Mouse (Mus musculus) liver, embryonic 14.5 days (tissue): ENCODE data around the gene Optc. TPM values are rescaled to one million over a fixed set of nuclear protein-coding genes. Genes with fewer than 3 reads are reported as not detected.
A peak's percentile ranks its signal among the peaks of the same experiment; 100 is the strongest.

Experiments used
- ATAC-seq: fragments of 200-750 bp; cut with Nextera tagmentation; 2 replicates; pipeline ENCODE4 v1.8.0; 2017; ENCODE audit warnings: moderate number of reproducible peaks, mild to moderate bottlenecking, moderate library complexity; ENCODE audit not compliant: insufficient read depth
- DNase-seq, 3 experiments: peaks; one replicate each; pipeline ENCODE4 v3.0.0-alpha.2; 2012 to 2013; ENCODE audit warnings: low read depth in 3 of 3, low spot score in 3 of 3
- H3K27ac ChIP-seq: fragments of 300-500 bp; sonication (generic); 2 replicates; pipeline ENCODE4 v1.5.1; 2014; ENCODE audit warnings: moderate library complexity, mild to moderate bottlenecking, control low read depth, inconsistent platforms
- H3K27me3 ChIP-seq: fragments of 300-500 bp; sonication (generic); 2 replicates; pipeline ENCODE4 v1.6.1; 2014; ENCODE audit warnings: mild to moderate bottlenecking, low read length, moderate library complexity; ENCODE audit not compliant: control insufficient read depth, insufficient read depth
- H3K36me3 ChIP-seq: fragments of 300-500 bp; sonication (generic); replicated peaks from 2 replicates; pipeline ENCODE4 v1.6.1; 2014; ENCODE audit warnings: low read depth; ENCODE audit not compliant: control insufficient read depth, insufficient read depth
- H3K4me1 ChIP-seq, 2 experiments: fragments of 200-500 bp in 1 of 2; fragments of 300-500 bp in 1 of 2; sonication (generic) in 1 of 2; replicated peaks; 2 replicates each; pipeline ENCODE4 v1.6.1; 2012 to 2014; ENCODE audit warnings: antibody characterized with exemption in 1 of 2, inconsistent platforms in 1 of 2, low read length in 1 of 2; ENCODE audit not compliant: control insufficient read depth in 2 of 2, insufficient read depth in 2 of 2
- H3K4me2 ChIP-seq: fragments of 300-500 bp; sonication (generic); 2 replicates; pipeline ENCODE4 v1.6.1; 2014; ENCODE audit warnings: low read depth, mild to moderate bottlenecking, control low read depth, moderate library complexity
- H3K4me3 ChIP-seq, 2 experiments: fragments of 200-500 bp in 1 of 2; fragments of 300-500 bp in 1 of 2; sonication (generic) in 1 of 2; 2 replicates each; pipeline ENCODE4 v1.5.1; 2012 to 2014; ENCODE audit warnings: low read depth in 2 of 2, low read length in 2 of 2, mild to moderate bottlenecking in 2 of 2, control low read depth in 1 of 2, inconsistent platforms in 1 of 2, moderate library complexity in 1 of 2; ENCODE audit not compliant: insufficient read depth in 1 of 2
- H3K9ac ChIP-seq: fragments of 300-500 bp; sonication (generic); replicated peaks from 2 replicates; pipeline ENCODE4 v1.6.1; 2014; ENCODE audit warnings: mild to moderate bottlenecking, control low read depth, moderate library complexity
- H3K9me3 ChIP-seq: fragments of 300-500 bp; sonication (generic); 2 replicates; pipeline ENCODE4 v1.6.1; 2016; ENCODE audit warnings: low read length, mixed read lengths; ENCODE audit not compliant: control insufficient read depth
- CTCF ChIP-seq: IDR thresholded peaks from 2 replicates; pipeline ENCODE4 v1.5.1; 2016; ENCODE audit warnings: antibody characterized with exemption, low read depth, control low read depth
- EP300 ChIP-seq: IDR thresholded peaks from 2 replicates; pipeline ENCODE4 v1.6.1; 2016; ENCODE audit warnings: antibody characterized with exemption, low read depth
- WGBS: fragments of 180-500 bp; shearing (Covaris S2); extraction: QIAGEN DNeasy Blood & Tissue Kit; methylation state at CpG from one replicate; pipeline ENCODE4 v1.1.7; 2014; ENCODE audit not compliant: insufficient replicate concordance; 5-methylcytosine and 5-hydroxymethylcytosine counted together
- polyA plus RNA-seq, 2 experiments: library from polyadenylated mRNA; depleted of rRNA in 1 of 2; stranded (reverse) in 1 of 2; unstranded in 1 of 2; fragments of >200 nt; fragmentation: Nextera tagmentation in 1 of 2; extraction: Ambion mirVana in 1 of 2; gene quantifications; 2 replicates each; pipeline versions ENCODE4 v1.2.1 to v1.2.3; 2012 to 2014

Optc gene
- polyA plus RNA-seq, 2 experiments, result 0.11 TPM; not detected in 1

GRCm38 (mm10) chr1:133884090-133884489 is 23.7 kb downstream of the Optc start:
- no peak overlapping the region for H3K4me2 ChIP-seq
- WGBS, result 75% methylated on average over 6 of the region's 6 CpGs
- no peaks in the 10 kb centered on the region for H3K27me3 ChIP-seq
- no peak overlapping the region for H3K9ac ChIP-seq
- TF ChIP-seq CTCF (no peak), EP300 (no peak)
- DNase-seq, result no peak
- H3K4me1 ChIP-seq, result peaks cover 30 to 47% of the 10 kb centered on the region in 2 experiments
- no peaks in the 10 kb centered on the region for H3K36me3 ChIP-seq
- H3K27ac ChIP-seq, result no peak overlapping the region
- no peak overlapping the region for H3K4me3 ChIP-seq
- H3K9me3 ChIP-seq, result no peaks in the 10 kb centered on the region
- ATAC-seq, result no peak

- Histone ChIP-seq H3K9ac (no peak overlapping the region), H3K4me3 (no peak overlapping the region), H3K27ac (no peak overlapping the region), H3K4me2 (no peak overlapping the region), H3K36me3 (no peaks in the 10 kb centered on the region), H3K4me1 (peaks cover 25 to 32% of the 10 kb centered on the region in 2 experiments), H3K27me3 (no peaks in the 10 kb centered on the region), H3K9me3 (no peaks in the 10 kb centered on the region)
- TF ChIP-seq EP300 (no peak), CTCF (no peak)
- WGBS, result 66% methylated on average over 11 of the region's 11 CpGs
- ATAC-seq (peak; percentile 34; the same call in 1 of the 2 replicates), DNase-seq (no peak)
Measured at GRCm38 (mm10) chr1:133882283-133883217, 25.2 kb downstream of the Optc start.

- WGBS, result 65% methylated on average over 6 of the region's 6 CpGs
- H3K9me3 ChIP-seq, result no peaks in the 10 kb centered on the region
- no peak for ATAC-seq
- H3K36me3 ChIP-seq, result no peaks in the 10 kb centered on the region
- peaks cover 18 to 24% of the 10 kb centered on the region in 2 experiments for H3K4me1 ChIP-seq
- H3K4me3 ChIP-seq, result no peak overlapping the region
- DNase-seq, result no peak
- no peak overlapping the region for H3K9ac ChIP-seq
- no peak overlapping the region for H3K4me2 ChIP-seq
- H3K27ac ChIP-seq, result no peak overlapping the region
- H3K27me3 ChIP-seq, result no peaks in the 10 kb centered on the region
- TF ChIP-seq CTCF, result no peak
- no peak for TF ChIP-seq EP300
Measured at GRCm38 (mm10) chr1:133881813-133882212, 26.0 kb downstream of the Optc start.

GRCm38 (mm10) chr1:133878825-133879423 is 28.9 kb downstream of the Optc start:
- Histone ChIP-seq H3K36me3 (no peaks in the 10 kb centered on the region), H3K4me1 (peaks cover 6 to 10% of the 10 kb centered on the region in 2 experiments; a peak in 3 of 4 replicates), H3K9me3 (no peaks in the 10 kb centered on the region), H3K27ac (no peak overlapping the region), H3K27me3 (no peaks in the 10 kb centered on the region), H3K9ac (no peak overlapping the region), H3K4me3 (no peak overlapping the region), H3K4me2 (no peak overlapping the region)
- no peak for DNase-seq
- 57% methylated on average over 12 of the region's 12 CpGs for WGBS
- TF ChIP-seq EP300 (no peak), CTCF (no peak)
- no peak for ATAC-seq

GRCm38 (mm10) chr1:133876936-133877335 is 30.9 kb downstream of the Optc start:
- TF ChIP-seq CTCF (no peak), EP300 (no peak)
- H3K4me2 ChIP-seq, result no peak overlapping the region
- H3K27me3 ChIP-seq, result no peaks in the 10 kb centered on the region
- no peak overlapping the region for H3K9ac ChIP-seq
- no peak overlapping the region for H3K4me3 ChIP-seq
- 78% methylated on average over 7 of the region's 7 CpGs for WGBS
- H3K9me3 ChIP-seq, result no peaks in the 10 kb centered on the region
- no peaks in the 10 kb centered on the region for H3K36me3 ChIP-seq
- H3K4me1 ChIP-seq, result no peaks in the 10 kb centered on the region
- ATAC-seq (no peak), DNase-seq (no peak)
- H3K27ac ChIP-seq, result no peak overlapping the region
